Mouse (Mus musculus) embryo, embryonic 11 days (tissue): ENCODE measurements around the gene Brox.
A peak's percentile ranks its signal among the peaks of the same experiment; 100 is the strongest.
"Not testable (repeated sequence)": the region's sequence is repeated elsewhere in the genome, so short reads cannot be mapped to it uniquely, and the experiment has no call there.

Experiments
- DNase-seq: peaks from one replicate; pipeline ENCODE4 v3.0.0-alpha.2; 2015

The Brox gene

GRCm38 (mm10) chr1:183296877-183297383 lies at the start of gene Brox:
Brox (minus strand) TSS chr1:183297269.
- peak; percentile 95 for DNase-seq

- DNase-seq, result no peak
Measured at GRCm38 (mm10) chr1:183345817-183346195, 48.7 kb upstream of the Brox start.

- peak; percentile 89 for DNase-seq
Measured at GRCm38 (mm10) chr1:183344886-183345816, 48.1 kb upstream of the Brox start.

- DNase-seq, result not testable (repeated sequence)
Measured at GRCm38 (mm10) chr1:183342902-183343301, 45.8 kb upstream of the Brox start.

GRCm38 (mm10) chr1:183327171-183327570 lies 30.1 kb upstream of the Brox start:
- no peak for DNase-seq

GRCm38 (mm10) chr1:183324433-183324832 lies 27.4 kb upstream of the Brox start:
- no peak for DNase-seq

GRCm38 (mm10) chr1:183323923-183324322 lies 26.9 kb upstream of the Brox start:
- no peak for DNase-seq

GRCm38 (mm10) chr1:183322496-183322895 lies 25.4 kb upstream of the Brox start:
- not testable (repeated sequence) for DNase-seq

GRCm38 (mm10) chr1:183320708-183321107 lies 23.6 kb upstream of the Brox start:
- no peak for DNase-seq

GRCm38 (mm10) chr1:183315783-183316182 lies 18.7 kb upstream of the Brox start:
- DNase-seq, result peak; percentile 17

- DNase-seq, result no peak
Measured at GRCm38 (mm10) chr1:183312076-183312475, 15.0 kb upstream of the Brox start.

GRCm38 (mm10) chr1:183309601-183310000 lies 12.5 kb upstream of the Brox start:
- not testable (repeated sequence) for DNase-seq

- DNase-seq, result no peak
Measured at GRCm38 (mm10) chr1:183308476-183308875, 11.4 kb upstream of the Brox start.

- no peak for DNase-seq
Measured at GRCm38 (mm10) chr1:183307555-183307954, 10.5 kb upstream of the Brox start.

- DNase-seq, result peak; percentile 92
Measured at GRCm38 (mm10) chr1:183299161-183299560, 2.1 kb upstream of the Brox start.

GRCm38 (mm10) chr1:183297886-183298489 lies 919 bp upstream of the Brox start:
- peak; percentile 58 for DNase-seq

GRCm38 (mm10) chr1:183297473-183297885 lies 410 bp upstream of the Brox start:
- peak; percentile 65 for DNase-seq

GRCm38 (mm10) chr1:183296465-183296864 lies 604 bp downstream of the Brox start, which contains the start of gene Aida:
Aida (plus strand) TSS chr1:183296590.
- DNase-seq, result peak; percentile 62

- DNase-seq, result no peak
Measured at GRCm38 (mm10) chr1:183289576-183289975, 7.5 kb downstream of the Brox start.

- DNase-seq, result no peak
Measured at GRCm38 (mm10) chr1:183288351-183288750, 8.7 kb downstream of the Brox start.

GRCm38 (mm10) chr1:183275763-183276162 lies 21.3 kb downstream of the Brox start:
- DNase-seq, result no peak

- no peak for DNase-seq
Measured at GRCm38 (mm10) chr1:183274385-183274784, 22.7 kb downstream of the Brox start.
